Comparison of ENCODE assay signal across 20 mouse cellular contexts in the genomic region with DNA sequence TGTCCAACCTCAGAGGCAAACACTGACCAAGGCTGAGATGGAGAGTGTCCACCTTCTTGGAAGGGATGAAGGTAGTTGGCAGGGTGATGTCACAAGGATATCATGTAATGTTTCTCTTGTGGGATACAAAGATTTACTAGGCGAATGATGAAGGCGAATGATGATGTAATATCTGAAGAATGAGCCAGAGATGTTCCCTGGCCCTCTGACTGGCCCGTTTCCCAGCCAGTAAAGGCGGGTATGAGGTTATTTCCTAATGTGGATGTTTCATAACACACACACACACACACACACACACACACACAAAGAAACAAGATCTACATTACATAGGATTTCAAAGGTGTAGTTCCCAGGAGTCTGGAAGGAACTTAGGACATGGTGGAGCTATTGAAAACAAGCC.
DNase-seq lines count a peak whose midpoint lies in the region; ATAC-seq lines count a peak whose summit lies in the region.
"Had no signal": no experiment of that assay in that cellular context is flagged by ENCODE, and none has a peak within 500 bp of the region (broad histone marks: within the 10 kb centered on the region; RNA-seq: fewer than 3 reads in every experiment).

No protein-coding gene starts in this region.

- intact Hi-C loops in gastrocnemius, postnatal 14 days (cut with DNase I; ENCODE audit: low total_unique reads): no loop called here
- intact Hi-C loops in heart, postnatal 14 days (cut with DNase I): no loop called here

- H3K27ac ChIP-seq in heart, embryonic 12.5 days (ENCODE audit: poor library complexity, severe bottlenecking): no peak overlapping the region
- H3K27ac ChIP-seq: embryonic facial prominence, embryonic 12.5 days; forebrain, embryonic 15.5 days; liver, embryonic 14.5 days; macrophage; midbrain, embryonic 12.5 days had no signal

- H3K9ac ChIP-seq in heart, embryonic 12.5 days: no peak overlapping the region
- H3K9ac ChIP-seq: embryonic facial prominence, embryonic 12.5 days; forebrain, embryonic 15.5 days; liver, embryonic 14.5 days; midbrain, embryonic 12.5 days had no signal

- H3K4me3 ChIP-seq in heart, embryonic 12.5 days: no peak overlapping the region
- H3K4me3 ChIP-seq: embryonic facial prominence, embryonic 12.5 days; forebrain, embryonic 15.5 days; midbrain, embryonic 12.5 days had no signal

- H3K4me2 ChIP-seq in heart, embryonic 12.5 days: no peak overlapping the region
- H3K4me2 ChIP-seq: embryonic facial prominence, embryonic 12.5 days; forebrain, embryonic 15.5 days; midbrain, embryonic 12.5 days had no signal

- H3K27me3 ChIP-seq in heart, embryonic 12.5 days (replicated peaks): peaks cover 4% of the 10 kb centered on the region; the same call in 1 of the 2 replicates
- H3K27me3 ChIP-seq: embryonic facial prominence, embryonic 12.5 days; forebrain, embryonic 15.5 days; Patski had no signal

- H3K9me3 ChIP-seq in heart, embryonic 12.5 days (replicated peaks): no peaks in the 10 kb centered on the region
- H3K9me3 ChIP-seq: embryonic facial prominence, embryonic 12.5 days; forebrain, embryonic 15.5 days; midbrain, embryonic 12.5 days had no signal

- DNase-seq in heart, adult 11 months: peak; percentile 92
- DNase-seq in gastrocnemius, postnatal 14 days: peak; percentile 16
- DNase-seq in heart, postnatal 14 days: peak; percentile 23 to 28
- DNase-seq in lung, postnatal 25 days (ENCODE audit: low spot score): peak; percentile 35
- DNase-seq in thymus, postnatal 36 days: no peak
- DNase-seq in layer of hippocampus, adult 9-10 months (ENCODE audit: low spot score): no peak
- DNase-seq: B cell, adult 2 months; kidney, adult 11 months; kidney, postnatal 25 days; right cerebral cortex, postnatal 14 days; thymus, postnatal 25 days had no signal

- no peaks in the 10 kb centered on the region for H3K36me3 ChIP-seq in heart, embryonic 12.5 days
- H3K36me3 ChIP-seq: embryonic facial prominence, embryonic 12.5 days; forebrain, embryonic 15.5 days; midbrain, embryonic 12.5 days had no signal

- ATAC-seq in heart, embryonic 12.5 days (ENCODE audit: insufficient number of reproducible peaks, low FRiP score): no peak
- ATAC-seq: activated CD4-positive, CD25-positive, alpha-beta regulatory T cell, adult 4 months; forebrain, embryonic 15.5 days; hindbrain, embryonic 16.5 days; Patski had no signal

- WGBS in heart, embryonic 12.5 days: 65% methylated on average over 4 of the region's 4 CpGs

- H3K4me1 ChIP-seq in heart, embryonic 12.5 days (replicated peaks): 0 out of 2 replicates have a peak, but pooled peaks cover 2% of the 10 kb centered on the region
- H3K4me1 ChIP-seq: embryonic facial prominence, embryonic 12.5 days; forebrain, embryonic 15.5 days; midbrain, embryonic 12.5 days had no signal

Comparison
In these comparisons a context has a peak if more than half of its experiments do, and no peak if none do; other contexts are left out.
1. DNase-seq: peak in heart, adult 11 months (single experiment), gastrocnemius, postnatal 14 days (single experiment), heart, postnatal 14 days (2 of 2) and lung, postnatal 25 days (single experiment); none in thymus, postnatal 36 days (0 of 2) and layer of hippocampus, adult 9-10 months (single experiment).